Mouse (Mus musculus) thymus, adult 18-20 months (tissue): ENCODE data around the gene Cenpv.

Source experiments
- DNase-seq, 2 experiments: peaks; one replicate each; pipeline ENCODE4 v3.0.0; 2022; ENCODE audit warnings: mixed read lengths in 2 of 2

Cenpv gene

GRCm38 (mm10) chr11:62500529-62500928 lies 38.5 kb downstream of the Cenpv start:
- no peak for DNase-seq

- no peak for DNase-seq
Observed at GRCm38 (mm10) chr11:62498802-62499201, 40.3 kb downstream of the Cenpv start.

- DNase-seq: no peak
Observed at GRCm38 (mm10) chr11:62497181-62497580, 41.9 kb downstream of the Cenpv start.

GRCm38 (mm10) chr11:62496151-62496715 lies 42.8 kb downstream of the Cenpv start:
- no peak for DNase-seq

GRCm38 (mm10) chr11:62495276-62495801 lies 43.7 kb downstream of the Cenpv start:
- peak; percentile 15 to 42 for DNase-seq

- DNase-seq: peak; percentile 41 to 76
Observed at GRCm38 (mm10) chr11:62494754-62495275, 44.2 kb downstream of the Cenpv start.

GRCm38 (mm10) chr11:62493701-62494100 lies 45.4 kb downstream of the Cenpv start:
- no peak for DNase-seq

- no peak for DNase-seq
Observed at GRCm38 (mm10) chr11:62487540-62488350, 51.3 kb downstream of the Cenpv start.

- DNase-seq: no peak
Observed at GRCm38 (mm10) chr11:62486949-62487348, 52.1 kb downstream of the Cenpv start.

GRCm38 (mm10) chr11:62479581-62479980 lies 59.5 kb downstream of the Cenpv start:
- no peak for DNase-seq

GRCm38 (mm10) chr11:62478931-62479330 lies 60.1 kb downstream of the Cenpv start:
- DNase-seq: no peak

GRCm38 (mm10) chr11:62476156-62476555 lies 62.9 kb downstream of the Cenpv start:
- no peak for DNase-seq
